In the genomic region with DNA sequence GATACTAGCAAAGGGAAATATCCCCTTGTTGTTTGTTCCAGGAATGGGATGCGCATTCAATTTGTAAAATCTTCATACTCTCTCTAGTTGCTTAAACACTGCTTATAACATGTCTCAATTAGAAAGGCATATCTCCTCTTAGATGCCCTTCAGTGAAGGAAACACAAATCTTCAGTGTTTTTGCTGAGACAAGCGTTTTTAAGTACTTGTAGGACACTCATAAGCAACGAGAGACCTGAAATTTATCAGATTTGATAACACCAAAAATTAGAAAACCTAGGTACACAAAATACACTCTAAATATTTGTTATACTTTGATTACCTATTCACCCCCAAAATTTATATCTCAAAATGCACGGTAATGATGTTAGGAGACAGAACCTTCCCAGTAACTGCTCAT, we compare ENCODE assay signal across 25 mouse cellular contexts. TPM values are rescaled to one million over a fixed set of nuclear protein-coding genes. Genes with fewer than 3 reads are reported as not detected.
A peak's percentile ranks its signal among the peaks of the same experiment; 100 is the strongest.
DNase-seq lines count a peak whose midpoint lies in the region; TF ChIP-seq lines count a peak whose summit lies in the region.
"Had no signal": no experiment of that assay in that cellular context is flagged by ENCODE, and none has a peak within 500 bp of the region (broad histone marks: within the 10 kb centered on the region; RNA-seq: fewer than 3 reads in every experiment).

No protein-coding gene starts in this region.

- H3K4me2 ChIP-seq in CH12.LX (ENCODE audit: insufficient read depth, low read depth, poor library complexity, severe bottlenecking): no peak overlapping the region

- WGBS in forebrain, embryonic 10.5 days: 88% methylated on average over 4 of the region's 4 CpGs

- intact Hi-C loops in left cerebral cortex, postnatal 10 days (cut with DNase I): no loop called here

- H3K9me3 ChIP-seq in CH12.LX (replicated peaks; ENCODE audit: low read length) (no peaks in the 10 kb centered on the region), ES-E14 (ENCODE audit: control insufficient read depth, insufficient read depth, low read depth, low read length) (no peaks in the 10 kb centered on the region)
- no peaks in the 10 kb centered on the region for H3K9me3 ChIP-seq in forebrain, embryonic 10.5 days
- H3K9me3 ChIP-seq: G1E had no signal

- H3K27ac ChIP-seq in CH12.LX (ENCODE audit: insufficient read depth, low read depth): no peak overlapping the region
- H3K27ac ChIP-seq in ES-E14 (ENCODE audit: insufficient read depth, low read depth, low read length, poor library complexity, severe bottlenecking): no peak overlapping the region
- no peak overlapping the region for H3K27ac ChIP-seq in forebrain, embryonic 10.5 days

- in situ Hi-C loops in CH12.LX (cut with MboI; ENCODE audit: low pct_ligation_motif_present, low pct_unique_long_range_greater_than_20kb, low sequenced_read_pairs): no loop called here
- in situ Hi-C loops in ES-E14 (cut with MboI; ENCODE audit: low sequenced_read_pairs in 2 of 2, unreplicated experiment in 2 of 2): no loop called here

- TF ChIP-seq RAD21 in CH12.LX (IDR thresholded peaks at IDR 0.05; ENCODE audit: low read depth, low read length): no peak

- H3K4me3 ChIP-seq in CH12.LX (replicated peaks in 1 of 3; ENCODE audit: low read depth in 2 of 3, low read length in 2 of 3, poor library complexity in 1 of 3): no peak overlapping the region
- no peak overlapping the region for H3K4me3 ChIP-seq in ES-E14 (ENCODE audit: insufficient read depth in 1 of 2, low read depth in 1 of 2, low read length in 2 of 2, poor library complexity in 1 of 2, severe bottlenecking in 1 of 2)
- no peak overlapping the region for H3K4me3 ChIP-seq in forebrain, embryonic 10.5 days

- H3K4me1 ChIP-seq in CH12.LX (ENCODE audit: control insufficient read depth in 1 of 2, insufficient read depth in 2 of 2) (no peaks in the 10 kb centered on the region), ES-E14 (ENCODE audit: control insufficient read depth in 2 of 2, insufficient read depth in 2 of 2, low read length in 2 of 2, poor library complexity in 1 of 2) (no peaks in the 10 kb centered on the region)
- H3K4me1 ChIP-seq in forebrain, embryonic 10.5 days: no peaks in the 10 kb centered on the region

- no peaks in the 10 kb centered on the region for H3K27me3 ChIP-seq in CH12.LX (replicated peaks)
- H3K27me3 ChIP-seq in forebrain, embryonic 10.5 days (ENCODE audit: poor library complexity, severe bottlenecking): no peaks in the 10 kb centered on the region
- H3K27me3 ChIP-seq: Patski had no signal

- no peak for DNase-seq in CH12.LX (ENCODE audit: extremely low read depth)
- no peak for DNase-seq in ES-E14 (ENCODE audit: low read depth, low spot score)
- no peak for DNase-seq in left cerebral cortex, postnatal 10 days (ENCODE audit: extremely low spot score in 1 of 2, low spot score in 2 of 2)
- DNase-seq in forebrain, embryonic 10.5 days (ENCODE audit: extremely low spot score, low spot score): no peak
- DNase-seq: adrenal gland, adult 2 months; adrenal gland, adult 8-10 months; adrenal gland, postnatal 10 days; adrenal gland, postnatal 14 days; adrenal gland, postnatal 25 days; adrenal gland, postnatal 36 days; B cell, adult 2 months; cerebellum, adult 11 months; cerebellum, adult 11-12 months; cerebellum, adult 18-20 months; cerebellum, adult 2 months; cerebellum, adult 8-10 months had no signal

- H3K9ac ChIP-seq in CH12.LX (ENCODE audit: insufficient read depth, low read depth) (no peak overlapping the region), ES-E14 (ENCODE audit: insufficient read depth, low read depth, low read length, poor library complexity, severe bottlenecking) (no peak overlapping the region)

- TF ChIP-seq CTCF in CH12.LX (conservative IDR thresholded peaks at IDR 0.05 in 1 of 2, IDR thresholded peaks at IDR 0.05 in 1 of 2; ENCODE audit: low read depth in 2 of 2, low read length in 2 of 2): no peak

- dilution Hi-C loops in CH12.LX (cut with MboI; ENCODE audit: extremely low pct_ligation_motif_present, extremely low pct_unique_long_range_greater_than_20kb, low sequenced_read_pairs): no loop called here

- H3K79me2 ChIP-seq in CH12.LX (replicated peaks; ENCODE audit: control insufficient read depth, extremely low read depth, insufficient read depth, poor library complexity, severe bottlenecking): no peaks in the 10 kb centered on the region

- H3K36me3 ChIP-seq in CH12.LX (replicated peaks in 1 of 2; ENCODE audit: control insufficient read depth in 1 of 2, insufficient read depth in 1 of 2, low read length in 1 of 2): no peaks in the 10 kb centered on the region
- no peaks in the 10 kb centered on the region for H3K36me3 ChIP-seq in ES-E14 (ENCODE audit: control insufficient read depth, insufficient read depth, low read length, poor library complexity, severe bottlenecking)
- no peaks in the 10 kb centered on the region for H3K36me3 ChIP-seq in forebrain, embryonic 10.5 days (replicated peaks)
- H3K36me3 ChIP-seq: G1E had no signal

- no peak for TF ChIP-seq EP300 in CH12.LX (IDR thresholded peaks at IDR 0.05; ENCODE audit: low read length)

- no peak for TF ChIP-seq POLR2A in CH12.LX (IDR thresholded peaks at IDR 0.05; ENCODE audit: low read depth, low read length)

TF ChIP-seq in CH12.LX, 34 proteins besides CTCF, POLR2A, EP300 and RAD21:
- TF ChIP-seq MAFK (IDR thresholded peaks at IDR 0.05; ENCODE audit: insufficient replicate concordance, low read length) (peak; percentile 75; the same call in 1 of the 2 replicates), MAX (IDR thresholded peaks at IDR 0.05; ENCODE audit: low read length) (no peak), USF2 (conservative IDR thresholded peaks at IDR 0.05; ENCODE audit: low read depth, low read length) (no peak), UBTF (IDR thresholded peaks at IDR 0.05; ENCODE audit: low read depth, low read length) (no peak)

TF ChIP-seq in ES-E14, 5 proteins besides CTCF, POLR2A, EP300 and RAD21:
- TF ChIP-seq ZNF384 (IDR thresholded peaks at IDR 0.05; ENCODE audit: low read depth, low read length): no peak
- peak; percentile 67 for TF ChIP-seq MAFK (IDR thresholded peaks at IDR 0.05; ENCODE audit: insufficient read depth, low read depth, low read length)

RNA-seq across cellular contexts. Expression of gene Gm11114, which starts 9.7 kb away (rescaled TPM):
- total RNA-seq in CH12.LX (2012; rRNA removed): not detected in 2 replicates
- not detected in 2 replicates for total RNA-seq in CH12.LX (2014; rRNA removed)
- not detected in 2 replicates for polyA plus RNA-seq in CH12.LX (2012; ENCODE audit: insufficient read length, low read depth)
- total RNA-seq in ES-E14 (2012; rRNA removed): not detected in 2 replicates
- total RNA-seq in left cerebral cortex, postnatal 10 days (2021): not detected
- not detected in 2 replicates for polyA plus RNA-seq in forebrain, embryonic 10.5 days (2016; fragmentation: Nextera tagmentation; extraction: Ambion mirVana)
- total RNA-seq: adrenal gland, adult 18-20 months; adrenal gland, adult 2 months; adrenal gland, adult 8-10 months; adrenal gland, postnatal 10 days; adrenal gland, postnatal 14 days; adrenal gland, postnatal 25 days; adrenal gland, postnatal 36 days; adrenal gland, postnatal 4 days; G1E; MEL had no signal
- polyA plus RNA-seq: activated CD4-positive, CD25-positive, alpha-beta regulatory T cell, adult 4 months; adrenal gland, adult 2 months; brain, embryonic 14.5 days; C2C12; CD4-positive, CD25-positive, alpha-beta regulatory T cell, adult 4 months; cerebellum, adult 2 months; G1E; Patski had no signal

RNA-seq across cellular contexts. Expression of gene Tent5a, which starts 24.3 kb away (rescaled TPM):
- 1.6 and 1.7 TPM in 2 replicates for total RNA-seq in CH12.LX (2012; rRNA removed)
- 1.2 and 1.5 TPM in 2 replicates for total RNA-seq in CH12.LX (2014; rRNA removed)
- polyA plus RNA-seq in CH12.LX (2012; ENCODE audit: insufficient read length, low read depth): 2.0 and 2.6 TPM in 2 replicates
- 0.53 and 1.5 TPM in 2 replicates for total RNA-seq in ES-E14 (2012; rRNA removed)
- total RNA-seq in left cerebral cortex, postnatal 10 days (2021): 1 to 10 TPM; 2.3 to 2.6 TPM
- polyA plus RNA-seq in forebrain, embryonic 10.5 days (2016; fragmentation: Nextera tagmentation; extraction: Ambion mirVana): 0.60 and 1.0 TPM in 2 replicates
